Mouse (Mus musculus): ENCODE measurements around the gene Tmem211. TPM values are rescaled to one million over a fixed set of nuclear protein-coding genes. Genes with fewer than 3 reads are reported as not detected.

Gene Tmem211
- polyA plus RNA-seq, 1 experiment from 2014 or later = not detected

- no peak overlapping the region for H3K4me3 ChIP-seq (ENCODE audit: low read depth, low read length)
- no peak overlapping the region for H3K4me2 ChIP-seq (replicated peaks; ENCODE audit: low read depth, low read length)
- ATAC-seq (ENCODE audit: insufficient number of reproducible peaks, insufficient read depth, low FRiP score, low read depth) = no peak
- no peak overlapping the region for H3K27ac ChIP-seq (ENCODE audit: low read length)
- H3K9ac ChIP-seq (replicated peaks; ENCODE audit: low read depth, low read length) = no peak overlapping the region
- no peaks in the 10 kb centered on the region for H3K36me3 ChIP-seq (ENCODE audit: control insufficient read depth, insufficient read depth, low read length)
- peaks cover 5% of the 10 kb centered on the region; the same call in 1 of the 2 replicates for H3K4me1 ChIP-seq (ENCODE audit: control insufficient read depth, insufficient read depth, low read length)
- no peaks in the 10 kb centered on the region for H3K9me3 ChIP-seq (ENCODE audit: control insufficient read depth, low read depth, low read length)
- WGBS = 80% methylated on average over 12 of the region's 12 CpGs
- no peaks in the 10 kb centered on the region for H3K27me3 ChIP-seq (ENCODE audit: control insufficient read depth, insufficient read depth, low read length)
These were observed 31.3 kb upstream of the Tmem211 start for GRCm38 (mm10) chr5:113195451-113195850.

DNA sequence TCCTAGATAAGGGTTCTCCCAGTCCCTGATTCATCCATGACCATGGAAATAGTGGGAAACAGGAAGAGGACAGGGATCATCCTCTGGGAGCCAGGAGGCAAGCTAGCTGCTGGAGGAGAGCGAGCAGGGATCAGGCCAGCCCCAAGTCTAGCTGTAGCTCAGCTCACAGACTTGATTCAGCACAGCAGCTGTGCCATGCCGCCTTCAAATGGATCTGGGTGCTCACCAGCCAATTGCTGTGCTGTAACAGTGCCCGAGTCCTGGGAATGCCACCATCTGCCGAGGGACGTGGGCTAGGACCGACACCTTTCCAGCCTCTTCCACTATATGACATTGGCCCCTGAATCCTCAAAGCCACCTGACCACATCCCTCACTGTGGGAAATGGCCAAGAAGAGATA, 30.8 kb upstream of the Tmem211 start:
- Histone ChIP-seq H3K4me2 (replicated peaks; ENCODE audit: low read depth, low read length) (no peak overlapping the region), H3K9ac (replicated peaks; ENCODE audit: low read depth, low read length) (no peak overlapping the region), H3K9me3 (ENCODE audit: control insufficient read depth, low read depth, low read length) (no peaks in the 10 kb centered on the region), H3K36me3 (ENCODE audit: control insufficient read depth, insufficient read depth, low read length) (no peaks in the 10 kb centered on the region), H3K27ac (ENCODE audit: low read length) (no peak overlapping the region), H3K27me3 (ENCODE audit: control insufficient read depth, insufficient read depth, low read length) (no peaks in the 10 kb centered on the region), H3K4me1 (ENCODE audit: control insufficient read depth, insufficient read depth, low read length) (peaks cover 5% of the 10 kb centered on the region; the same call in 1 of the 2 replicates), H3K4me3 (ENCODE audit: low read depth, low read length) (no peak overlapping the region)
- 82% methylated on average over 6 of the region's 6 CpGs for WGBS
- no peak for ATAC-seq (ENCODE audit: insufficient number of reproducible peaks, insufficient read depth, low FRiP score, low read depth)

DNA sequence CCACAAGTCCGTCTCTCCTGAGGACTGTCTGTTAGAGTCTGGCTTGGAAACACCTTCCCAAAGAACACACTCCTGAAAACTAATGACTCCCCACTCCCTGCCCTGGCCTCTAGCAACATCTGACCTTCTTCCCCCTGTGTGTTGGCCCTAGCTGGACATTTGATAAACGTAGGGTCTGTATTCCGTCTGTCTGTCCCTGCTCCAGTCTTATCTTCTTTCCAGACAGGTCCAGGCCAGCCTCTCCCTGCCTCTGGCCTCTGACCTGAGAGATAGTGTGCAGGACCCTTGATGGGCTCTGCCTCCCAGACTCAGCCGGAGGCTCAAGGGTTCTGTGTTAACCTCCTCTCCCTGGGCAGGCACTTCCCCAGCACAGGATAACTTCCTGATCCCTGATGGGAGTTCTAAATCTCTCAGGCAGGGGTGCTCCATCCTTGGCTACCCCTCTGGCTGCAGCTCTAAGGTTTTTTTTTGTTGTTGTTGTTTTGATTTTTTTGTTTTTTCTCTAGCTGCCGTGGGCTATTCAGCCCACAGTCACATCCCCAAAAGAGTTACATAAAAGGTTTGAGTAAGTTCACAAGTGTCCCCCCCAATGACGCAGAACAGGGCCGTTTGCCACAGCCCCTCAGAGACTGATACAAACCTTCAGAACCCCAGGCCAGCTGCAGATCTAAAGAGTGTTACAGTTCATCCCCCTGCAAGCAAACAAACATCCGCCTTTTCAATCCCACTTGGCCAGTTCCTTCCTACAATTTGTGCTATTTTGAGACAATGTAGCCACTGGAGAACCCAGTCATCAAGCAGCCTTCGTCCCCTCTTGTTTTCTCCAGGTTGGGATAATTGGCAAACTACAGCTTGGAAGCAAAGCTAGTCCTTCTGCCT, 29.6 kb upstream of the Tmem211 start:
- no peak for ATAC-seq (ENCODE audit: insufficient number of reproducible peaks, insufficient read depth, low FRiP score, low read depth)
- Histone ChIP-seq H3K4me2 (replicated peaks; ENCODE audit: low read depth, low read length) (no peak overlapping the region), H3K27me3 (ENCODE audit: control insufficient read depth, insufficient read depth, low read length) (no peaks in the 10 kb centered on the region), H3K9me3 (ENCODE audit: control insufficient read depth, low read depth, low read length) (no peaks in the 10 kb centered on the region), H3K4me3 (ENCODE audit: low read depth, low read length) (no peak overlapping the region), H3K9ac (replicated peaks; ENCODE audit: low read depth, low read length) (no peak overlapping the region), H3K27ac (ENCODE audit: low read length) (no peak overlapping the region; the same call in 1 of the 2 replicates), H3K36me3 (ENCODE audit: control insufficient read depth, insufficient read depth, low read length) (no peaks in the 10 kb centered on the region), H3K4me1 (ENCODE audit: control insufficient read depth, insufficient read depth, low read length) (peaks cover 5% of the 10 kb centered on the region; the same call in 1 of the 2 replicates)
- 47% methylated on average over 9 of the region's 9 CpGs for WGBS

DNA sequence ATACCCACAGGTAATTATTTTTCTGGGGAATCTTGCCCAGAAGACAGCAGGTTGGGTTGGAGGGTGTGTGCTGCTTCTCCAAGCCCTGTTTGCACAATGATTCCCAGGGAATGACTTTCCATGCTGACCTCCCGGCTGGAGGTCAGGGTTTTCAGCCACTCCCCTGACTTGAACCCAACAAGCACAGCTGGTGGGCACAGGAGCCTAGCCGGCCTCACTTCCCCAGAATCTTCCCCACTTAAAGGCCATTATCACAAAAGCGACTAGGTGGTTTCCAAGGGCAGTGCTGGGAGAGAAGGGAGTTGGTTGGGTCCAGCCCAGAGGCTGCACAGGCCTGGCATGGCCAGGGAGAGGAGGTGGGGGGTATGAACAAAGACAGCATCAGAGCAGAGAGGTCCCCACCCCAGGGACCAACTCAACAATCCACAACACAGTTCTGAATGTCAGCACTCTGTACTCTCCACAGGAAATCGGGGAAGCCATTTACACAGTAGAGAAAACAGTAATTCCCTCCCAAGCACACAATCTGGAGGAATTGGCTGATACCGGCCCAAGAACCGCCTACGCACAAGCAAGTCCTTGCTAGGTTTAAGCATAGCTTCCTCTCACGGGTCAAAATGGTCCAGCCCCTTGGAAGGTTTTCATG, 27.5 kb upstream of the Tmem211 start:
- H3K4me3 ChIP-seq (ENCODE audit: low read depth, low read length) = no peak overlapping the region
- no peak overlapping the region for H3K9ac ChIP-seq (replicated peaks; ENCODE audit: low read depth, low read length)
- H3K4me2 ChIP-seq (replicated peaks; ENCODE audit: low read depth, low read length) = no peak overlapping the region
- no peaks in the 10 kb centered on the region for H3K36me3 ChIP-seq (ENCODE audit: control insufficient read depth, insufficient read depth, low read length)
- no peak for ATAC-seq (ENCODE audit: insufficient number of reproducible peaks, insufficient read depth, low FRiP score, low read depth)
- no peaks in the 10 kb centered on the region for H3K9me3 ChIP-seq (ENCODE audit: control insufficient read depth, low read depth, low read length)
- H3K4me1 ChIP-seq (ENCODE audit: control insufficient read depth, insufficient read depth, low read length) = peaks cover 5% of the 10 kb centered on the region; the same call in 1 of the 2 replicates
- 46% methylated on average over 8 of the region's 8 CpGs for WGBS
- H3K27ac ChIP-seq (ENCODE audit: low read length) = peak overlapping the region; percentile 6; the same call in 1 of the 2 replicates
- no peaks in the 10 kb centered on the region for H3K27me3 ChIP-seq (ENCODE audit: control insufficient read depth, insufficient read depth, low read length)

- H3K9me3 ChIP-seq (ENCODE audit: control insufficient read depth, low read depth, low read length) = no peaks in the 10 kb centered on the region
- no peak overlapping the region for H3K4me2 ChIP-seq (replicated peaks; ENCODE audit: low read depth, low read length)
- 85% methylated on average over 10 of the region's 10 CpGs for WGBS
- H3K4me3 ChIP-seq (ENCODE audit: low read depth, low read length) = no peak overlapping the region
- H3K4me1 ChIP-seq (ENCODE audit: control insufficient read depth, insufficient read depth, low read length) = peaks cover 5% of the 10 kb centered on the region; the same call in 1 of the 2 replicates
- ATAC-seq (ENCODE audit: insufficient number of reproducible peaks, insufficient read depth, low FRiP score, low read depth) = no peak
- H3K36me3 ChIP-seq (ENCODE audit: control insufficient read depth, insufficient read depth, low read length) = no peaks in the 10 kb centered on the region
- H3K27me3 ChIP-seq (ENCODE audit: control insufficient read depth, insufficient read depth, low read length) = no peaks in the 10 kb centered on the region
- H3K27ac ChIP-seq (ENCODE audit: low read length) = peak overlapping the region; percentile 6; the same call in 1 of the 2 replicates
- H3K9ac ChIP-seq (replicated peaks; ENCODE audit: low read depth, low read length) = no peak overlapping the region
These were observed 27.0 kb upstream of the Tmem211 start for GRCm38 (mm10) chr5:113199772-113200134.

GRCm38 (mm10) chr5:113204193-113204592, 22.5 kb upstream of the Tmem211 start:
- no peak overlapping the region for H3K4me3 ChIP-seq (ENCODE audit: low read depth, low read length)
- no peak overlapping the region for H3K27ac ChIP-seq (ENCODE audit: low read length)
- peaks cover 15% of the 10 kb centered on the region for H3K4me1 ChIP-seq (ENCODE audit: control insufficient read depth, insufficient read depth, low read length)
- WGBS = 73% methylated on average over 9 of the region's 9 CpGs
- ATAC-seq (ENCODE audit: insufficient number of reproducible peaks, insufficient read depth, low FRiP score, low read depth) = no peak
- H3K9ac ChIP-seq (replicated peaks; ENCODE audit: low read depth, low read length) = no peak overlapping the region
- H3K9me3 ChIP-seq (ENCODE audit: control insufficient read depth, low read depth, low read length) = no peaks in the 10 kb centered on the region
- H3K36me3 ChIP-seq (ENCODE audit: control insufficient read depth, insufficient read depth, low read length) = no peaks in the 10 kb centered on the region
- H3K4me2 ChIP-seq (replicated peaks; ENCODE audit: low read depth, low read length) = no peak overlapping the region
- no peaks in the 10 kb centered on the region for H3K27me3 ChIP-seq (ENCODE audit: control insufficient read depth, insufficient read depth, low read length)

DNA sequence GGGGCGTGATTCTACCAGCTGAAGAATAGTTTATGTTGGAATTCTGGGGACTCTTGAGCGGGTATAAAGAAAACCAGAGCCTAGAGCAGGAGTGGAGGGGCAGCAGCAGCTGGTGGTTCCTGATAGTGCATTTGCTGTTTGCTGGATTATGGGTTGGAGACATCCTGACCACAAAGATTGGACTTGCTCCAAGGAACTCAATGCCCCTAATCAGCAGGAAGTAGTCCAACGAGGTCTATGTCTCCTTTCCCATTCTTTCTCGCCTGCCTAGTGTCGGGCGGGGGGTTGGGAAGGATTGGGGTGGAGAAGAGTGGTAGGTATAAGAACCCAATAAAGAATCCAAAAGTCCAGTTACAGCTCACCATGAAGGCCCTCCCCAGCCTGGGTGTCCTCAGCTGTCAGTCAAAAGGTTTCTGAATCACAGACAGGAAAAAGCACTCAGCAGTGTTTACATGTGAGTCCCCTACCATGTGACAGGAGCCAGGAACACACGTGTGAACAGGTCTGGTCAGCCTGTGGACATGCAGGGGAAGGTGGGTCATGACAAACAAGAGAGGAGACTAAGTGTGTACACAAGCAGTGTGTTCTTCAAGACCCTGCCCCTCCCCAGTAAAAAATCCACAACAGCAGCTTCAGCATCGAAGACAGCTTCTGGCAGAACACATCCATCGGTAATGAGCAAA, 19.9 kb upstream of the Tmem211 start:
- H3K4me3 ChIP-seq (ENCODE audit: low read depth, low read length) = no peak overlapping the region
- no peak overlapping the region for H3K9ac ChIP-seq (replicated peaks; ENCODE audit: low read depth, low read length)
- no peak overlapping the region for H3K27ac ChIP-seq (ENCODE audit: low read length)
- 45% methylated on average over 9 of the region's 9 CpGs for WGBS
- no peak overlapping the region for H3K4me2 ChIP-seq (replicated peaks; ENCODE audit: low read depth, low read length)
- peaks cover 25% of the 10 kb centered on the region for H3K4me1 ChIP-seq (ENCODE audit: control insufficient read depth, insufficient read depth, low read length)
- no peaks in the 10 kb centered on the region for H3K9me3 ChIP-seq (ENCODE audit: control insufficient read depth, low read depth, low read length)
- no peak for ATAC-seq (ENCODE audit: insufficient number of reproducible peaks, insufficient read depth, low FRiP score, low read depth)
- no peaks in the 10 kb centered on the region for H3K36me3 ChIP-seq (ENCODE audit: control insufficient read depth, insufficient read depth, low read length)
- H3K27me3 ChIP-seq (ENCODE audit: control insufficient read depth, insufficient read depth, low read length) = no peaks in the 10 kb centered on the region

- ATAC-seq (ENCODE audit: insufficient number of reproducible peaks, insufficient read depth, low FRiP score, low read depth) = no peak
- no peaks in the 10 kb centered on the region for H3K36me3 ChIP-seq (ENCODE audit: control insufficient read depth, insufficient read depth, low read length)
- H3K27me3 ChIP-seq (ENCODE audit: control insufficient read depth, insufficient read depth, low read length) = no peaks in the 10 kb centered on the region
- peaks cover 25% of the 10 kb centered on the region for H3K4me1 ChIP-seq (ENCODE audit: control insufficient read depth, insufficient read depth, low read length)
- peak overlapping the region; percentile 89; the same call in 1 of the 2 replicates for H3K27ac ChIP-seq (ENCODE audit: low read length)
- H3K9me3 ChIP-seq (ENCODE audit: control insufficient read depth, low read depth, low read length) = no peaks in the 10 kb centered on the region
- H3K4me3 ChIP-seq (ENCODE audit: low read depth, low read length) = no peak overlapping the region
- H3K9ac ChIP-seq (replicated peaks; ENCODE audit: low read depth, low read length) = no peak overlapping the region
- WGBS = 69% methylated on average over 4 of the region's 4 CpGs
- H3K4me2 ChIP-seq (replicated peaks; ENCODE audit: low read depth, low read length) = no peak overlapping the region
These were observed 18.7 kb upstream of the Tmem211 start for GRCm38 (mm10) chr5:113208048-113208447.
